Mouse (Mus musculus): Measurements from ENCODE around the gene Sema3g.

Sema3g gene

DNA sequence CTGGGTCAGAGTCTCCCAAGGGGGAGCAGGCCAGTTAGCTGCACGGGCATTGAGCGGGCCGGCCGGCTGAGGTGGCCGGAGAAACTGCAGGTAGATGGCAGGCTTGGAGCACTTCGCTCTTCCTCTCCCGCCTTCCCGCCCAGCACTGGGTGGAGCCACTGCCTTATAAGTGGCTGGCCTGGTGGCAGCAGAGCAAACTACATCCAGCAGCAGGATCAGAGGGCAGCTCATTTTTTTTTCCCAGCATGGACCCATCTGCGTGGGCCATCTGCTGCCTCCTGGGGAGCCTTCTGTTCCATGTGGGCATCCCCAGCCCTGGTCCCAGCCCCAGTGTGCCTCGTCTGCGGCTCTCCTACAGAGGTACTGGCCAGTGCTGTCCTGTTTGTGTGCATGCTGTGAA is at the start of gene Sema3g:
Sema3g (plus strand) TSS at position 195 of the 400 bp plus-strand sequence.
- peak; percentile 77 for DNase-seq

- no peak for DNase-seq
Measured at GRCm38 (mm10) chr14:31168425-31168824, 49.2 kb upstream of the Sema3g start, which contains the start of gene Stab1. Gene Stab1, minus strand, starts transcription at chr14:31168641.

GRCm38 (mm10) chr14:31169508-31169907 is 48.2 kb upstream of the Sema3g start:
- DNase-seq: no peak

- no peak for DNase-seq
Measured at GRCm38 (mm10) chr14:31170963-31171362, 46.7 kb upstream of the Sema3g start.

DNA sequence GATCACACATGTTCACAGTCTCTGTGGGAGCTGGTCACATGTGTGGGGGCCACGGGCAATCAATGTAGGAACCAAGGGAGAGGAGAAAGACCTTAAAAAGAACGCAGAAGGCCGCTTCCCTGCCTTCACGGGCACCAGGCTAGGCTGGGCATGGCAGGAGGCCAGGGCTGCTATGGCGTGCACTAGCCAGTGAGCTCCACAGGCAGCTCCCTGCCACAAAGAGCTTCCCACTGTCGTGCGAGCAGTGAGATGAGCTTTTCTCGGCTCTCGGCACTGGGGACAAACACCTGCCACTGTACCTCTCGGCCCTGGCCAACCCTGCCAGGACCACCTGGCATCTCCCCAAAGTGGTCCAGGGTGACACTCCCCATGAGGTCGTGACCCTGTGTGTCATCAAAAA is 46.3 kb upstream of the Sema3g start:
- DNase-seq: peak; percentile 63

- no peak for DNase-seq
Measured at GRCm38 (mm10) chr14:31171821-31172220, 45.8 kb upstream of the Sema3g start.

DNA sequence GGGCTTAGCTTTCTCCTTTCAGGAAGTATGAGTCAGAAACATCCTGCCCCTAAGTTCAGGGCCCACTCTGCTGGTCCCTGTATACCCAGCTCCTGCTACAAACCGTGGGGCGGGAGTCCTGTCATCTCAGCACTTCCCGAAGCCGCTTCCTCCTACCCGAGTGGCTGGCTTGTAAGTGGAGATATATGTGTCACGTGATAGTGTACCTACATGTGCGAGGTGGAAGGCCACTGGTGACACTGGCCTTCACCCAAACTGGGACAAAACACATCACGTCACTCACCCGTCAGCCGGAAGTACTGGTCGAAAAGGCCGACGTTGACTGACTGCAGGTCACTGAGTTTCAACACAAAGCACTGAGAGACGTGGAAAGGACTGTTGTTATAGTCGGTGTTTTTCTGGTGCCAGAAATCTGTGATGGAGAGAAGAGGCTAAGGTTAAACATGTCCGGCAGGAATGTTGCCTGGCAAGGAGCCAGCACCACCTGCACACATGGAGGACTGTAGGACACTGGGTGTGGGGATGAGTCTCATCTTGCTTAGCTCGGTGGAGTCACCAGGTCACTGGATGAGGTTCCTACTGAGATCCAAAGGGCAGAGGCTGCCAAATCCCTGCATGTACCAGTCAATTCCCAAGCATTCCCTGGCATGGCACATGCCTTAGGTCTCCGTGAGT is 44.7 kb upstream of the Sema3g start:
- peak; percentile 56 for DNase-seq

DNA sequence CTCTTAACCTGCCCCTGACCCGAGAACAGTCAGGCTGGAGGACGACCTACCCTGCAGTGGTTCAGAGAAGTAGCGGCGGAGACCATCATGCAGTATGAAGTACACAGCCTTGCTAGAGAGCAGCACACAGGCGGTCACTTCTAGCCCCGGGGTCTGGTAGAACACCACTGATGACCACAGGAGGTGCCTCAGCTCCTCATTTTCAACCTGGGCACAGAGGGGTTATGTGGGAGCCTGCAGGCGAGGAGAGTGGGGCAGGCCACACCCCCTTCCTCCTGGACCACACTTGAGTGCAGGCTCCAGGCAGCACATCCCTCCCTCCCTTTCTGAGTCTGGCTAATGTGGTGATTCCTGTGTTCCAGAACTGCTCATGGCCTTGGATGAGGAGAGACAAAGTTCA is 44.1 kb upstream of the Sema3g start:
- DNase-seq: no peak

- DNase-seq: no peak
Measured at GRCm38 (mm10) chr14:31177287-31177686, 40.4 kb upstream of the Sema3g start.

GRCm38 (mm10) chr14:31177715-31178114 is 39.9 kb upstream of the Sema3g start:
- DNase-seq: no peak

DNA sequence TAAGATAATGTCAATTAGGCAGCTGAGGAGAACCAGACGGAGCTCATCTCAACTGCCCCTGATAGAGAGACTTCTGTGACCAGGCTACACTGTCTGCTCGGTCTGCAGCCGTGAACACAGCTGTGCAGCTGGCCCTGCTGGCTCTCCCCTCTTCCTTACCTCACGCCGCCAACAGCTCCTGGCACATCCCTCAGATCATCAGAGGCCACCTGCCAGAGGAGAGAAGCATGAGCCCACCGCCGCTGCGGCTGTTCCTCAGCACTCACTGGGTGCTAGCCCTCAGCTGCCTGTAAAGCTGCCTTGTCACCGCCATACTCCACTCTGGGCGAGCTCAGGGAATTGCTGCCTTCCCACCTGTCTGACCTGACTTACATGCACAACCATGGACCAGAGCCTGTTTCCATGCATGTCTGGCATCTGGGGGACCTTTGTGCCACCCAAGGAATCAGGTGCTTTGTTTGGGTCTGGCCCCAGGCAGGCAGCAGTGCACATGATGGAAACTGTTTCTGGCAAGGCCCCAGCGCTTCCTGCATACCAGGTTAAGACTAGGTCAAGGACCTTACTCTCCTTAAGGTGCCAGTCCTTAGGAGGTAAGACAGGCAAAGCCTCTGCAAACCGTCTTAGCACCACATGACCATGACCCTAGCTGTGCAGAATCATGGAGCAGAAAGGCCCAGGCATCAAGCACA is 37.8 kb upstream of the Sema3g start:
- DNase-seq: no peak

DNA sequence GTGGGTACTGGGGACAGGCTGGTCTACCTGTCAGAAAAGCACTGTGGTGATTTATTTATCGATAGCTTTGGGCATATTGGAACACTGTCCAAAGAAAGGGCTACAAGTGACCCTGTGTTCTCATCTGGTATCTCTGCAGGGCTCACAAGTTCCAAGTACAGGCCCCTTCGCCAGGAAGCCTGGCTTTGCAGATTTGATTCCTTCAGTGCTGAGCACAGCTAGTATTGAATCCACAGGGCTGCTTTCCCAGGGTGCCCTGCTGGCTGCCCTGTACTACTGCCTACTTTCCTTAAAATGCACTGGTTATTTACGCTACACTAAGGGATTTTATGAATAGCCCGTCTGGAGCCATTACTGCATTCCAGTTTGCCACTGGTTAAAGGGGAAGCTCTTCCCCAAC is 36.1 kb upstream of the Sema3g start:
- no peak for DNase-seq

GRCm38 (mm10) chr14:31182786-31183290 is 34.8 kb upstream of the Sema3g start:
- no peak for DNase-seq

DNA sequence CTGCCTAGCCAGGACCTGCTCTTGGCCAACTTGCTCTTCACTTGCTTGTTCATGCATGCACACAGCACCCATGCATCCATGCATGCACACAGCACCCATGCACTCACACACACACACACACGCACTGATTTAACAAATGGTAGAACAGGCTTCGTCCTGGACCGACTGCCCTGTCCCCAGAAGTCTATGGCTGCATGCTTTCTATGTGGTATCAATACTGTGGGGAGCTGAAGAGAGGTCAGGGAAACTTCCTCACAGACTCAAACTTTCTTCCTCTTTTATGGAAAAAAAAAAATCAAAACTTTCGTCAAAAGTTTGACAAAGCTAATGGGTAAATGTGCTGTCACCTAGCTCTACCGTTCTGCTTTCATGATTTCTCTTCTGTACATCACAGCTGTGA is 34.1 kb upstream of the Sema3g start:
- DNase-seq: no peak

- no peak for DNase-seq
Measured at GRCm38 (mm10) chr14:31184195-31184594, 33.5 kb upstream of the Sema3g start.

DNA sequence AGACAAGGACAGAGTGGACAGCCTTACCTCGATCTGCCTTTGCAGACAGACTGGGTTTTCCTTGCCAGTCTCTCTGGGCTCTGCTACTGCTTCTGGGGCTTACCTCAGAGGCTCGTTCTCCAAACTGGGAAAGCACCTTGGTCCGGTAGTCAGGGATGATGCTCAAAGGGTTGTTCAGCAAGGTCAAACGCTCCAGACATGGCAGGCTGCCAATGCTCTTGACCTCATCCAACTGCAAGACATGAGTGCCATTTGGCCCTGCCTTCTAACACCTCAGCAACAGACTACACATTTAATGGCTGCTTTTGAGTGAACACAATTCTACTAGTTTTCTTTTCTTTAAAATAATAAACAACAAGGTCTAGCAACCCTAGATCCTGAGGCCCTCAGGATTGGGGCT is 31.0 kb upstream of the Sema3g start:
- no peak for DNase-seq

- no peak for DNase-seq
Measured at GRCm38 (mm10) chr14:31188771-31189181, 28.9 kb upstream of the Sema3g start.

- DNase-seq: no peak
Measured at GRCm38 (mm10) chr14:31189348-31189747, 28.3 kb upstream of the Sema3g start.

DNA sequence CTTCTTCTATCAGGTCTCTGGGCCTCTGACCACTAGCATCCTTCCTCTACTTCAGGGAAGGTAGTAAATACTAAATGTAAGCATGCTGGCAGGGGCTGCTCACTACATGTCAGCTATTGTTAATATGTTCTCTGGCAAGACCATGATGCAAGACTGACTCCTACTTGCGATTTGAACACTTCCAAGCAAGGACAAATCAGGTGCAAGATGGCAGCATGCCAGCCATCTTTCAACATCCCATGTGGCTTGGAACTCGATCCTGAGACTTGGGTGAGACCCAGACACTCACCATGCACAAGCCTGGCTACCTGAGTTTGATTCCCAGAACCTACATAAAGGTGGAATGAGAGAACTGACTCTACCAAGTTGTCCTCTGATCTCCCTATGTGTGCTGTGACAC is 25.7 kb upstream of the Sema3g start:
- DNase-seq: no peak

GRCm38 (mm10) chr14:31193791-31194190 is 23.9 kb upstream of the Sema3g start:
- no peak for DNase-seq

GRCm38 (mm10) chr14:31194441-31194840 is 23.2 kb upstream of the Sema3g start:
- no peak for DNase-seq

- DNase-seq: peak; percentile 56
Measured at GRCm38 (mm10) chr14:31194891-31195513, 22.7 kb upstream of the Sema3g start.

DNA sequence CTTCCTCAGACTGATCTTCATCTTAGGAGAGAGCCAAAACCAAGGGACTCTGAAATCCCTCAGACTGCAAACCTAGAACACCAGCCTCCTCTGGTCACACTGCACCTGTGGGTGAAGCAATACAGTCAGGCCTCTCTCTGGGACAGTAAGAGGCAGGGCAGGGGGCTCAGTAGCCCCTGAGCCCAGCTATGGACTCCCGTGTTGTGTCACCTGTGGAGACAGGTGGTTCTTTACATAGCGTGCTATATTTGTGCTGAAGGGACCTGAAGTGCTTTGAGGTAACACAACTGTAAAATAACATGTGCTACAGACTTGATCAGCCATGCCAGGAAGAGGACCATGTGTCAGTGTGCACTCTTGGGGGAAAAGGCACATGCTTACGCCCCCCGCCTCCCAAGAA is 22.1 kb upstream of the Sema3g start:
- DNase-seq: no peak

DNA sequence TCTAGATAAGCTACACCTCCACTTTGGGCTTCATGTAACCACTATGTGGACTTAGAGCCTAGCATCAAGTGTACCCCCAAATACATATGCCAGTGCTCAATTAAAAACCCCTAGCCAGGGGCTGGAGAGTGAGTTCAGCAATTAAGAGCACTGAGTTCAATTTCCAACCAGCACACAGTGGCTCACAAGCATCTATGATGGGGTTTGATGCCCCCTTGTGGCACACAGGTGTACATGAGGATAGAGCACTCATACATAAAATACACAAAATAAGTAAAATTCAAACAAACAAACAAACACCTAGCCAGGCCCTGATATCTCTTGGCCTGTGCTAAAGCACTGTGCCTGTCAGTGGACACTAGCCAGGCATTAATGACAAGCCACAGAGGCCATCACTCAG is 21.7 kb upstream of the Sema3g start:
- DNase-seq: no peak
